Mouse (Mus musculus) gastrocnemius, postnatal 10 days (tissue): ENCODE measurements around the gene 4921524J17Rik. TPM values are rescaled to one million over a fixed set of nuclear protein-coding genes. Genes with fewer than 3 reads are reported as not detected.

Experiments used
- DNase-seq: peaks from one replicate; pipeline ENCODE4 v3.0.0; 2021; ENCODE audit warnings: mixed read lengths
- total RNA-seq, 2 experiments: library from RNA; stranded (reverse); gene quantifications; 2 replicates each; pipeline ENCODE4 v1.2.3; 2021

4921524J17Rik gene
- total RNA-seq, 2 experiments from 2014 or later = 14.9 to 17.9 TPM

DNA sequence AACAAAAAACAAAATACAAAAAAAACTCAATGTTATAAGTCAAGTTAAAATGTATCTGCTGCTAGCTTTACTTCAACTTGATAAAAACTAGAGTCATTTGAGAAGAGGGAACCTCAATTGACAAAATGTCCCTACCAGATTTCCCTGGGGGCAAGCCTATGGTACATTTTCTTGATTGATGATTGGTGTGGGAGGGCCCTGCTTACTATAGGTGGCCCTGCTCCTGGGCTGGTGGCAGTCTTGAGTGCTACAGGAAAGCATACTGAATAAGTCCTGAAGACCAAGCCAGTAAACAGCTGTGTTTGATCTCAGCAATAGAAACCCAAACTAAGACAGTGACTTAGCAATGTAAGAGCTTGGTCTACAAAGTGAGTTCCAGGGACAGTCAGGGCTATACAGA is 11.5 kb upstream of the 4921524J17Rik start:
- DNase-seq = no peak

DNA sequence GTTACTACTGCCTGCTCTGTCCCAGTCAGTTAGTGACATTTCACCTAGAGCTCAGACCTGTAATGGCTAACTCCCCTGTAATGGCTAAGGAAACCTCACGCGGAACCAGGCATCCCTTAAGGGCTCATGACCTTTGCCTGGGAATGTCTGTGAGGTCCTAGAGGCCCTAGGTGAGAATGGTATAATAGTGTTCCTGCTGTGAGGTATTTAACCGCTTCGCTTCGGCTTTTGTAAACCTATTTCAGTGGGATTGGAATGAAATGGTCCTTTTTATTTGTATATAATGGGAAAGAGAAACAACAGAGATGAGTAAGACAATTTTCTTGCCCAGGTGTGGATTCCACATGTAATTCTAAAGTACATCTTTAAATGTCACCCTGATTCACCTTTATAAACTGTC is 8.9 kb upstream of the 4921524J17Rik start:
- no peak for DNase-seq

DNA sequence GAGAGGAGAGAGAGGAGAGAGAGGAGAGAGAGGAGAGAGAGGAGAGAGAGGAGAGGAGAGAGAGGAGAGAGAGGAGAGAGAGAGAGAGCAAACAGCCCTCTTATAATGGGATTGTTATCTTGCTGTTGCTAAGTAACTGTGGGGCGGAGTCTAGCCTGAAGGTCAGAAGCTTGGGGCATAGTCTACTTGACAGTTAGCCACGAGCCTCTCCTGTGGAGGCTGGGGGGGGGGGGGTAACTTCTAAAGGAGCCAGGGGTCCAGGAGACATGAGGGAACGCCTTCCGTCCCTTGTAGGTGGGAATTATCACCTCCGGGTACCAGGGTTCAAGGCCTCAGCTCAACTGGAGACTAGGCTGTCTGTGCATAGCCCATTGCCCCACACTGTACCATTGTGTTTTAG is 3.1 kb upstream of the 4921524J17Rik start:
- no peak for DNase-seq

DNA sequence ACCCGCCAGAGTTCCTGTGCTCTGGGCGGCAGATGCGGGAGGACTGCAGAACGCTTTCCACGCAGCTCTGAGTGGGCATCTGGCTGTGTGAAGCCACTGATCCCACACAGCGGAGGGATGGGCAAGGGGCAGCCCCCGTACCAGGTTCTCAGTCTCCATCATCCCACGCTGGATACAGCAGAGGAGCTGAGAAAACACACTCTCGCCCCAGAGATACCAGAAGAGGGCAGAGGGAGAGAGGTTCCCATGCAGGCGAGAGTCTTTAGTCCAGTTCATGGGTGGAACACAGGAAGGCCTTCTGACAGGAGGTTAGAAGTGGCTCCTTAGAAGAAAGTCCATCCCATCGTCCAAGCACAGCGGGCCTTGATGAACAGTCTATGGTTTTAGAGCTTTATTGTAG is 2.2 kb upstream of the 4921524J17Rik start:
- no peak for DNase-seq

DNA sequence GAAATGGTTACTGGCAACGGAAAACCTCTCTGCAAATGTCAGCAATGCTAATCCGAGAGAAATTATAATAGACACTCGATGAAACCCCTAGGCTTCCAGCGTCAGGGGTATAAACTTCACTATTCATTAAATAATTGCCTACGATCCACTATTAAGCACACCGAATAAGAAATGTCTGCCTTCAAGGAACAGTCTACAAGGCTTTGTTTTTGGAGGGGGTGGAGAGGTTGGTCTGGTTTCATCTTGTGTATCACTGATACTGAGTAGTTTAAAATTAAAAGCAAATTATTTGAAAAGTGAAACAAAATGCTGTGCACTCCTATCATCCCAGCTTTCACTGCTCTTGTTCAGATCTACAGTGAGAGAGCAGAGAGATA is 372 bp upstream of the 4921524J17Rik start:
- no peak for DNase-seq

DNA sequence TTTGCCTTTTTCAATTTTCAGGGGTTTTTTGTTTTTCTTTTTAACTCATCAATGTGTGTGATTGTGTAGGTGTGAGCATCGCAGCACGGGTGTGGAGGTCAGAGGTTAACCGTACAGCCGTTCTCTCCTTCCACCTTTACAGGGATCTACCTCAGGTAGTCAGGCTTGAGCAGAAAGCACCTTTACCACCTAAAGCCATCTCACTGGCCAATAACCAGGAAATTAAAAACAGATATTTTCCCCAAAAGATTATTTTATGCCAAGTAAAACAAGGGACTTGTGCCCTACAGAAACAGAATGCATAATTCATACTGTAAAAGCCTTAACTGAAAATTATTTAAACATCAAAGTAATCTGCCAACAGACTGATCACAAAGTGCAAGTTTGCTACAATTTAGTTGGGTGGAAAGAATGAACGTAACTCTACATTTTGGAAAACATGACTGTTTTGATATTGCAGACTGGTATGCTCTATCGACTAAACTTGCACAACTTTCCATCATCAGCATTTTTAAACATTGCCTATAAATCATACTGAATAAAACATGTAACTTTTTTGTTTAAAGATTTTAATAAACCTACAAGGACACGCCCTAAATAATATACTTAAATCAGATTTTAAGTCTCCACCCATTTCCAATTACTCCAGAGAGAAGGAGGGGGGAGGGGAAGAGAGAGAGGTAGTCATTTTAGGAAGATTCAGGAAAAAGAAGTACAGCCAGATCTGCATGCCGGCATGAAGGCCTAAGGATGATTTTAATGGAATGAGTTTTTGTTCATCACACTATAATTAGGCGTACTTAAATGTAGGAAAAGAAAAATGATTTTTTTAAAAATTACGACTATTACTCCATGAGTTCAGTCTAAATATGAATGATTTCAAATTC is 1.1 kb downstream of the 4921524J17Rik start:
- DNase-seq = no peak

DNA sequence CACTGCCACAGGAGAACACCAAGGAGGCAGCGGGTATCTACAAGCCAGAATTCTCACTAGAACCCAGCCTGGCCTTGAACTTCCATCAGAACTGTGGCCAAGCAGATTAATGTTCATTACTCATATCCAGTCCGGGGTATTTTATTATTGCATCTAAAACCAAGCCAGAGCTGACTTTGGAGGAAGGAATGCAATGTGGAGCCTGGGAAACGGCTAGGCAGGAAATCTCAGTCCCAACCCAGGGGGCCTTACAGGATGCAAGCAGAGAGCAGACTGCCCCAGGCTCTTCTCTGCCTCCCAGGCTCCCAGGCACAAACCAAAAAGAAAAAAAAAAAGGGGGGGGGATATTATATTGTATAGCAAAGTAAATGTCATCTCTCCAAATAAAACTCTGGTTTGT is 1.8 kb downstream of the 4921524J17Rik start:
- peak; percentile 15 for DNase-seq

DNA sequence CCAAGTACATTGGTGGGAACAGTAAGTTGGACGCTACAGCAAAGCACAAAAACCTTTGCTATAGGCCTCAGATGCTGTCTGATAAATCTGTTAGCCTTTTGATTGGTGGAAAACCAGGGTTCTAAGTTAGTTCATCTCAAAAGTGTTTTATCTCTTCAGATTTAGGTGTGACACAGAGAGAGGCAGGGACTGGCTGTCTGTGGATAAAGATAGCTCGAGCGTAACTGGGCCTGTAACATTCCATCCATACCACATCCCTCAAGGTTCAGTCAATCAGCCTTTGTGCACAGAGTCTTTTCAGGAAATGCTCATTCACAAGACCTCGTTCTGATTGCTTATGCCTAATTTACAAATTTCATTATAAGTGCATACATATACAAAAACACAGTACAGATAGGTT is 3.4 kb downstream of the 4921524J17Rik start:
- DNase-seq = no peak

DNA sequence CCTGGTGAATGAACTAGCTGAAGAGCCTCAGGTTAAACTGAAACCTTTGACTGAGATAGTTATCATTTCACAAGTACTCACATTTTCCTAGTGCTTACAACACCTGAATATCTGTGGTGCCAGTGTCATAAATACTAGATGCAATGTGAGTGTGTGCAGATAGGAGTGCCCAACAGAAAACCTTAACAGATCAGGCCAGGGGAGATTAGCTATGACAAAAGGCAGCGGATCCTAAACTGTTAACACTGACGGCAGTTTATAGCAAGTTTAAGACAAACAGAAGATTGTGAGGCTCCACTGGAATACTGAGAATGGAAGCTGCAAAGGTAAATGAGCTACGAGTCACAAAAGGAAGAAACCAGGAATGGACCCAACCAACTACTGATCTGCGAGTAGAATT is 5.6 kb downstream of the 4921524J17Rik start:
- no peak for DNase-seq

DNA sequence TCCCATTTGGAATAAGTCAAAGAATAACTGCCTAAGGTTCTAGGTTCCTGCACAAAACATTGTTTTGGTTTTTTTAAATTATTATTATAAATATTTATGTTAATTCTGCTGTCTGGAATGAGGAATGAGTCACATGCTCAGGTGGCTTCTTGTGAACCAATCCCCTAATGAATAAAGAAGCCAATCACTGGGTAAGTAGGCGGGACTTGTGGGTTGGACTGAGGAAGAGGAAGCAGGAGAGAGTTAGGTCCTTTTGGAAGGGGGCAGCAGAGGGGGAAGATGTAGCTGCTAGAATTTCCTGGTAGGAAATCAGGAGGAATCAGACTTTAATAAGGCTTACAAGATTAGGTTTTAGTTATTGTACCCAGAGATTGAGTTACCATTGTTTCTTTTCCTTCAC is 11.3 kb downstream of the 4921524J17Rik start:
- DNase-seq = no peak

DNA sequence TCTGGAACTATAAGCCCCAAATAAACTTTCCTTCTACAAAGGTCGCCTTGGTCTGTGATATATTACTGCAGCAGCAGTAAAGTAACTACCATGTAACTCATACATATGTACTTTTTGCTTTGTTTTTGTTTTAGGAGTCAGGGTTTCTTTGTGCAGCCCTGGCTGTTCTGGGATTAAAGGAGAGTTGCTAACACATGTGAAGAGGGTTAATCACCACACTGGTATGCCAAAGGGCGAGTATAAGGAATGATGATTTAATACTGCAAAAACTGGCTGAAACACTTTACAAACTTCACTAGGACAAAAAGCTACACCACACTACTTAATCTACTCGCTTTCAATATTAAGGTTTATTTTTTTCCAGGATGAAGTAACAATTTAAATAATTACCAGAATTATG is 24.1 kb downstream of the 4921524J17Rik start:
- DNase-seq = no peak

DNA sequence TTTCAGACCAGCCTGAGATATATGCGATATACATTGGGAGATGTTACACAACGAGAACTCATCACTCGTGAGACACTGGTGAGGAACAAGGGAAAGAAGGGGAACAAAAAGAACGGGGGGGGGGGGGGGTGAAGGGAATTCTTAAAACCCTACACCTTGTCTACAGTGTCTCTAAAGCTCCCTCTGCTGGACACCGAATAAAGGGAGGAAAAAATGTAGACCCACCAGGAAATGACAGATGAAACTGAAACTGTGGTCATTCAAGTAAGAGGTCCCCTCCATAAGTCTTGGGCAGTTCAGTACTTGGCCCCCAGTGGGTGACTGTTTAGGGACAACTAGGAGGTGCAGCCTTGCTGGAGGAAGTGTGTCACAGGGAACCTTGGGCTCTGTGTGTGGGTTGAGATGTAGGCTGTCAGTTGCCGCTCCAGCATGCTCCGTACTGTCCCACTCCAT is 24.6 kb downstream of the 4921524J17Rik start:
- no peak for DNase-seq

DNA sequence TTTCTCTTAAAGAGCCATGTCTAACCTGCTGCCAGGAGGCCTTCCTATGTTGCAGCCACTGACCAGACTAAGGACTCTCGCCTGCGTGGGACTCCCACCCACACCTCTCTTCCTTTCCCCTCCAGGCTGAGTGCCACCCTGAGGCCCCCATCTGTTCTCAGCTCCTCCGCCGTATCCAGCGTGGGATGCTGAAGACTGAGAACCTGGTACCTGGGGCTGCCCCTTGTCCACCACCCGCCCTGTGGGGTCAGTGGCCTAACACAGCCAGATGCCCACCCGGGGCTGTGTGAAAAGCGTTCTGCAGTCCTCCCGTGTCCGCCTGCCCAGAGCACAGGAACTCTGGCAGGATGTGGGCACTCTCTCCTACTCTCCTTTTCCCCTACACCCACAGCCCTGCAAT is 26.7 kb downstream of the 4921524J17Rik start:
- no peak for DNase-seq

DNA sequence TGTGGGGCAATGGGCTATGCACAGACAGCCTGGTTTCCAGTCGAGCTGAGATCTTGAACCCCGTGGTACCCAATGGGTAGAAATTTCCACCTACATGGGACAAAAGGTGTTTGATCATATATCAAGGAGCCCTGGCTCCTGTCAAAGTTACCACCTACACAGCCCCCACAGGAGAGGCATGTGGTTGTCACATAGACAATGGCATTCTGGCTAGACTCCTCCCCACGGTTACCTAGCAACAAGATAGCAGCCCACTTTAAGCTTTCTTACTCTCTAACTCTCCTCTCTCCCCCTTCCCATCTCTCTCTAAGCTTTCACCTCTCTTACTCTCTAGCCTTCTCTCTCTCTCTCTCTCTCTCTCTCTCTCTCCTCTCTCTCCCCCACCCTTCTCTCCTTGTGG is 27.2 kb downstream of the 4921524J17Rik start:
- DNase-seq = no peak

DNA sequence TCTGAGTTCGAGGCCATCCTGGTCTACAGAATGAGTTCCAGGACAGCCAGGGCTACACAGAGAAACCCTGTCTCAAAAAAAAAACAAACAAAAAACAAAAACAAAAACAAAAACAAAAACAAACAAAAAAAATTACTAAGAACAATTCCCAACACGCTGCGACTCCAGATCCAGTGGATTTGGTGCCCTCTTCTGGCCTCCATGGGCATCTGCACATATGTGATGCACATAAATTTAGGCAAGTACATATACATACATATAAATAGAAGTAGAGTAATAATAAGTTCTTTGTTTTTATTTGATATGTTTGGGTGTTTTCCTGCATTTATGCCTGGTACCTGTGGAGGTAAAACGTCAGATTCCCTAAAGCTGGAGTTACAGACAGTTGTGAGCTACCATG is 34.1 kb downstream of the 4921524J17Rik start:
- DNase-seq = no peak

DNA sequence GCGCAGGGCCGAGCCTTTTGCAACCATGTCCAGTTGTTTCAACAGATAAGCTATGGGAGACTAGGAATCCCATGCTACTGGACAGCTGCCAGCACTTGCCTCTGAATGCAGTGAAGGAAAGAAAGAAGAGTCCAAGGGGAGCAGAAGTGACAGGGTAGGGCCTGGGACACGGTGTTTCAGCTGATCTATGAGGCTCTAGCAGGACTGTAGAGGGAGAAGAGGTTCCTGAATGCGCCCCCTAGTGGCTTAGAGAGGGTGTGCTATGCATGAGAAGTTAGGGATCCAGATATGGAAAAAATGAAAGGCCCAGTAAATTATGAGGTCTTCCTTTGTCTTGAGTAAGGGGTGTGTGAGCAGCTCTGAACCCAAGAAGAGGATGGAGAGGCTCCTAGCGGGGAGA is 35.1 kb downstream of the 4921524J17Rik start:
- DNase-seq = peak; percentile 42

DNA sequence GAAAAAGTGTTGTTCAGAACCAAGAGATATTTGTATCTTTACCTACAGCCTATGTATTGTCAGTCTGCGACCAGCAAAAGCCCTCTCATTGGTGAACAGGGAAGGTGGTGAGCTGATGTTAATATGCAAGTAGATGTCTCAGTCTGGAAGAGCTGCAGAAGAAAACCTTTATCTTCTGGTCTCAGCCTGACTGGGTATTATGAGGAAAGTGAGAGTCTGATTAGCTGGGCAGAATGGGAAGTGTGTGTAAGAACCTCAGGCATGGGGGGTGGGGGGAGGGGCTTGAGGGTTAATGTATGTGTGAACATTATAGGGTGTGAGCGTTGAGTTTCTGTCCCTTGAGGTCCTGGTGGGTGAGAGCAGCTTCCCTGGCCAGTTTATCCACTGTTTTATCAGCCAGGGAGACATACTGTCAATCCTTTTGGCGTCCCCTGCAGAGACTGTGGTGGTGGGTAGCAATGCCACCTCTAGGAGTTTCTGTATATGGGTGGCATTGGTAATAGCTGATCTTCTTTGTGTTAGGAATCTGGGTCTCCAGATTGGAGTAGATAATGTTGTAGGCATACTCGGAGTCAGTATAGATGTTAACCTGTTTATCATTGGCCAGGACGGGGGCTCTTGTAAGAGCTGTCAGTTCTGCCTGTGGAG is 36.1 kb downstream of the 4921524J17Rik start:
- no peak for DNase-seq

DNA sequence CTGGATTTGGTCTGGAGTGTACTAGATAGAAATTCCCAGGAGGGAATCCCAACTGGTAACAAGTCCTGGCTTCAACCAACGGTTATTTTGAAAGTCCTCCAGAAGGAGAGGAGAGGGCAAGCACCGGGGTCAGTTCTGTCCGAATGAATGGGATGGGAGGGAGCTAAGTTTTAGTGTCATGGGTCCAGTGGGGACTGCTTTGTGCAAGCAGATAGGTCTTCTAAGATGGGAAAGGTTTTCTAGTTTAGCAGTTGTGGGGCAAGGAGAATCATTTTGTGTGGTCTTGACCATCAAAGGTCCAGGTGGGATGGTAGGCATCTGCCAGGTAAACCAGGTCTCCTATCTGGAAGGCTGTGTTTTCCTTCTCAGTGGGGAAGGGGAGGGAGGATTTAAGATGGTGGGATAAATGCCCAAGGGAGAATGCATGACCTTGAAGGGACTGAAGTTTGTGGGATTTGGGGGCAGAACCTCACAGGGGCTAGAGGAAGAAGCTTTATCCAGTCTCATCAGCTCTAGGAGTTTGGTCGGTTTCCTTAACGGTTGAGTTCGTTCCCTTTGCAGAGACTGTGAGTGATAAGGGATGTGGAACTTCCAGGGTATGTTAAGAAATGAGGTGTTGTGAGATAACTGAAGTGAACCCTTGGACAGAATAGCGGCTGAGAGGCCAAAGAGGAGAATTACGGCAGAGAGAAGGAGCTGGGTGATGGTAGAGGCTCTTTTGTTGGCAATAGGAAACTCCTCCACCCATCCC is 36.8 kb downstream of the 4921524J17Rik start:
- no peak for DNase-seq

DNA sequence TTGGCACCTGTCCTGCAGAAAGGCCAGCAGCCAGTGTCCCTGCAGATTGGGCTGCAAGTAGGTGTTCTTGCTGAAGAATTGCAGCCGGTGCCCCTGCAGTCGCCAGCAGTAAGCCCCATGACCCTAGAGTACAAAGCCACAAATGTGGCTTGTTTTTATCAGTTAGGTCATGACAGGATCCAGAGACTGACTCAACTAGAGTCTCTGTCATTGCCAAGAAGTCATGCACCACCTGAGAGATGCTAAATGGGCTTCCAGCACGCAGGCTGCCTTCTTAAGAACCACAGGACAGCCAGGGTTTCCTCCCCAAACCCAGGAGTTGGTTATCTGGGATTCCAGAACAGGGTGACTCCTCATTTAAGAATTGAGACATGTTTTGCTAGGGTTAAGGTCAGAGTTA is 37.6 kb downstream of the 4921524J17Rik start:
- DNase-seq = no peak

DNA sequence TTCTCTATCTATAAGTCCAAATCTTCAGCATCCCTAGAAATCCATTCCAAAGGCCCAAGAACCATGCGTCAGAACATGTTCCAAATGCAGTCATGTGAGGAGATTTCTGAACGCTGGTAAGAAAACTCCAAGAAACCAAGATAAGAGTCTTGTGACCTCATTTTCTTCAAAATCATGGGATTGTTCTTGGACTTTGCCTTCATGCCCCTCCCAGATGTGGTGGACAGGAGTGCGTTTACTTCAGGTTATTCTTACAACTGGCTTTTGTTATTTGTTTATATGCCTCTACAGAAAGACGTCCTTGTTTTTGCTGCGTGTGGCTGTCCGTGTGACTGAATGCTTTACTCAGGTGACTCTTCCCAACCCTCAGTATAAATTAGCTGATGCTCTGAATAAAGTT is 39.4 kb downstream of the 4921524J17Rik start:
- DNase-seq = no peak

DNA sequence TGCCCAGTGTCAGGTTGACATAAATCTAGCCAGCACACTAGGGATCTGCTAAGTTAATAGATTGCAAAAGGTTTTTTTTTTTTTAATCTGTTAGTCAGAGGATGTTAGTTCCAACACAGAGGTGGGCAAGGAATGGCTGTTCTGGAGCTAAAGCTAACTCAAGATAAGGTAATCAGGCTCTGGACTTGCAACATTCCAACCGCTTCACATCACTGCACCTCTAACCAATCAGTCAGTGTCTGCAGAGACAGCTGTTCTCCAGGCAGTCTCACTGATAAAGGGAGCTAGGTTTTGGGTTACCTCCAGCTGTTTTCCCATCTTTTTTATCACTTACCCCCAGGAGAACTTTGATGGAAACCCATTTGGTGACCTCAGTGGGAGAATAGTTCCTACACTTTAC is 41.2 kb downstream of the 4921524J17Rik start:
- DNase-seq = no peak

DNA sequence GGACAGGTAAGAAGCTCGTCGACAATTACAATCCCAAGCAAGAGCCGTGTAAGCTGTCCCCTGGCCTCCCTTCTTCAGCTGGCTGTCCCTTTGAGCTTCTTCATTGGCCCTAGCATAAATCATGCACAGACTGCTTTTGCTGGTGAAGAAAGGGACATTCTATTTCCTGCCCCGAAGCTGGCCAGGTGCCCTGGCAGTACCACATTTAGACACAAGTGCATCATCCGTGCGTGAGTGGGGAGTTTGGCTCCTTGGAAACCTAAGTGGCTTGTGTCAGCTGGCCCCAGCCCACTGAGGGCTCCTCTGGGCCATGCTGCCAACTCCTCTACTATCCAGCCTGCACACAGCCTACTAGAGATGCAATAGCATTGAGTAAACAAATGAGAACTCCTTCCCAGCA is 46.4 kb downstream of the 4921524J17Rik start, which contains the start of gene Mylk3:
Gene Mylk3, minus strand, starts transcription at position 141 of the 400 bp plus-strand sequence.
- no peak for DNase-seq

DNA sequence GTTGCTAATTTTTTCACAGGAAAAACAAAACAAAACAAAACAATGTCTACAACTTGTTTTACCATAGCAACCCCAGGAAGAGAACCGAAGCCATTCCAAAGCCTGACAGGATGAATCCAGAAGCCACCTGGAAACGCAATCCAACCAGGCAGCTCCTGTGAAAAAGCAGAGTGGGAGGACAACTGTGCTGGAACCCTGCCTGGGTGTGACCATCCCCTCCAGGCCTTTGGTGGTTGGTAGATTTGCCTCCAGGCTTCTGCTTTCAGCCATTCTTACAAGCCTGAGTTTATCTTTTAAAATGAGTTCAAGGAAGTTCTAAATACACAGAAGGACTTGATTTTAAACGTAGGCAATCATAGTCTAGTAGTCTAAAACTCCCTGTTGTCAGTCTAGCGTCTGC is 50.7 kb downstream of the 4921524J17Rik start:
- no peak for DNase-seq
